Mouse (Mus musculus) neural tube, embryonic 11.5 days (tissue): Measurements from ENCODE around the gene Klrb1a. TPM values are rescaled to one million over a fixed set of nuclear protein-coding genes. Genes with fewer than 3 reads are reported as not detected.
"Not testable (repeated sequence)": the region's sequence is repeated elsewhere in the genome, so short reads cannot be mapped to it uniquely, and the experiment has no call there.

ENCODE experiments used
- ATAC-seq: fragments of 200-750 bp; cut with Nextera tagmentation; 2 replicates; pipeline ENCODE4 v1.8.0; 2017; ENCODE audit warnings: moderate number of reproducible peaks, mild to moderate bottlenecking, moderate TSS enrichment, moderate library complexity; ENCODE audit not compliant: insufficient read depth, low FRiP score, low TSS enrichment
- DNase-seq: peaks from one replicate; pipeline ENCODE4 v3.0.0-alpha.2; 2015; ENCODE audit warnings: low spot score
- H3K27ac ChIP-seq: fragments of 300-500 bp; sonication (generic); 2 replicates; pipeline ENCODE4 v1.5.1; 2014; ENCODE audit warnings: low read depth, mild to moderate bottlenecking, low read length
- H3K27me3 ChIP-seq: fragments of 300-500 bp; sonication (generic); 2 replicates; pipeline ENCODE4 v1.6.1; 2014; ENCODE audit warnings: mild to moderate bottlenecking, low read length, mixed read lengths; ENCODE audit not compliant: control insufficient read depth, insufficient read depth
- H3K36me3 ChIP-seq: fragments of 300-500 bp; sonication (generic); 2 replicates; pipeline ENCODE4 v1.6.1; 2014; ENCODE audit warnings: mild to moderate bottlenecking, low read length, moderate library complexity, mixed read lengths; ENCODE audit not compliant: control insufficient read depth, insufficient read depth
- H3K4me1 ChIP-seq: fragments of 300-500 bp; sonication (generic); 2 replicates; pipeline ENCODE4 v1.6.1; 2014; ENCODE audit warnings: low read length, mixed read lengths; ENCODE audit not compliant: control insufficient read depth, insufficient read depth
- H3K4me2 ChIP-seq: fragments of 300-500 bp; sonication (generic); 2 replicates; pipeline ENCODE4 v1.6.1; 2014; ENCODE audit warnings: low read depth, mild to moderate bottlenecking, moderate library complexity
- H3K4me3 ChIP-seq: fragments of 300-500 bp; sonication (generic); 2 replicates; pipeline ENCODE4 v1.5.1; 2014; ENCODE audit warnings: low read depth, low read length
- H3K9ac ChIP-seq: fragments of 300-500 bp; sonication (generic); 2 replicates; pipeline ENCODE4 v1.6.1; 2014; ENCODE audit warnings: mild to moderate bottlenecking, low read length
- H3K9me3 ChIP-seq: fragments of 300-500 bp; sonication (generic); 2 replicates; pipeline ENCODE4 v1.6.1; 2016; ENCODE audit warnings: low read length; ENCODE audit not compliant: control insufficient read depth
- WGBS: fragments of 180-500 bp; shearing (Covaris S2); extraction: QIAGEN DNeasy Blood & Tissue Kit; methylation state at CpG from one replicate; pipeline ENCODE4 v1.1.7; 2014; 5-methylcytosine and 5-hydroxymethylcytosine counted together
- polyA plus RNA-seq: library from polyadenylated mRNA; unstranded; fragments of >200 nt; fragmentation: Nextera tagmentation; extraction: Ambion mirVana; gene quantifications from 2 replicates; pipeline ENCODE4 v1.2.1, GENCODE M21; 2014

Klrb1a gene
- polyA plus RNA-seq, 1 experiment from 2014 or later: not detected

- ATAC-seq, H3K9me3 ChIP-seq, DNase-seq, H3K9ac ChIP-seq, H3K27ac ChIP-seq, H3K4me2 ChIP-seq, H3K36me3 ChIP-seq, H3K27me3 ChIP-seq, H3K4me3 ChIP-seq, H3K4me1 ChIP-seq: not testable (repeated sequence)
- WGBS: 95% methylated on average over 19 of the region's 20 CpGs
Observed at GRCm38 (mm10) chr6:128644694-128645093, 21.4 kb upstream of the Klrb1a start.

DNA sequence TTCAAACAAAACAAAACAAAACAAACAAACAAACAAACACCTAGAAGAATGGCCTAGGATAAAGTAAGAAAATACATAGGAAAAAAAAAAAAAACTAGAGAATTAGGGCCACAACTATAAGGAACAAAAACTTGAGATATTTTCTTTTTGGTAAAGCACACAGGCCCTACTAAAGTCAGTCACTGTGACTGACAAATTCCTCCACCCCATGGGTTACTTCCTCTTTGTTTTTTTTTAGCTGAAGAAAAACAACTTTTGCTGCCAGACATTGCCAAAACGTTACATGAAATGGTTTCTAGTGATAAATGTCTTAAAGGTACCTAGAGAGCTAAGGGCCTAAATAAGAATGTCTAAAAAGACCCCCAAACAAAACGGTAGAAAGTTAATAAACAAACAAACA is 20.7 kb upstream of the Klrb1a start:
- Histone ChIP-seq H3K4me1 (no peaks in the 10 kb centered on the region), H3K4me3 (no peak overlapping the region), H3K9ac (no peak overlapping the region), H3K27ac (no peak overlapping the region), H3K27me3 (no peaks in the 10 kb centered on the region), H3K4me2 (no peak overlapping the region), H3K36me3 (no peaks in the 10 kb centered on the region), H3K9me3 (no peaks in the 10 kb centered on the region)
- ATAC-seq: no peak
- no peak for DNase-seq
- 65% methylated on average over 2 of the region's 2 CpGs for WGBS

- 84% methylated on average over 2 of the region's 2 CpGs for WGBS
- H3K9ac ChIP-seq: no peak overlapping the region
- no peaks in the 10 kb centered on the region for H3K27me3 ChIP-seq
- no peaks in the 10 kb centered on the region for H3K9me3 ChIP-seq
- H3K36me3 ChIP-seq: no peaks in the 10 kb centered on the region
- DNase-seq: no peak
- H3K4me3 ChIP-seq: no peak overlapping the region
- H3K4me1 ChIP-seq: no peaks in the 10 kb centered on the region
- no peak overlapping the region for H3K4me2 ChIP-seq
- no peak for ATAC-seq
- no peak overlapping the region for H3K27ac ChIP-seq
Observed at GRCm38 (mm10) chr6:128641116-128641716, 17.9 kb upstream of the Klrb1a start.

- no peak for ATAC-seq
- no peak overlapping the region for H3K4me2 ChIP-seq
- H3K27me3 ChIP-seq: no peaks in the 10 kb centered on the region
- no peak overlapping the region for H3K9ac ChIP-seq
- H3K9me3 ChIP-seq: no peaks in the 10 kb centered on the region
- no peak overlapping the region for H3K4me3 ChIP-seq
- H3K36me3 ChIP-seq: no peaks in the 10 kb centered on the region
- H3K27ac ChIP-seq: no peak overlapping the region
- no peak for DNase-seq
- H3K4me1 ChIP-seq: no peaks in the 10 kb centered on the region
- 94% methylated on average over 1 of the region's 1 CpGs for WGBS
Observed at GRCm38 (mm10) chr6:128640673-128641072, 17.3 kb upstream of the Klrb1a start.

DNA sequence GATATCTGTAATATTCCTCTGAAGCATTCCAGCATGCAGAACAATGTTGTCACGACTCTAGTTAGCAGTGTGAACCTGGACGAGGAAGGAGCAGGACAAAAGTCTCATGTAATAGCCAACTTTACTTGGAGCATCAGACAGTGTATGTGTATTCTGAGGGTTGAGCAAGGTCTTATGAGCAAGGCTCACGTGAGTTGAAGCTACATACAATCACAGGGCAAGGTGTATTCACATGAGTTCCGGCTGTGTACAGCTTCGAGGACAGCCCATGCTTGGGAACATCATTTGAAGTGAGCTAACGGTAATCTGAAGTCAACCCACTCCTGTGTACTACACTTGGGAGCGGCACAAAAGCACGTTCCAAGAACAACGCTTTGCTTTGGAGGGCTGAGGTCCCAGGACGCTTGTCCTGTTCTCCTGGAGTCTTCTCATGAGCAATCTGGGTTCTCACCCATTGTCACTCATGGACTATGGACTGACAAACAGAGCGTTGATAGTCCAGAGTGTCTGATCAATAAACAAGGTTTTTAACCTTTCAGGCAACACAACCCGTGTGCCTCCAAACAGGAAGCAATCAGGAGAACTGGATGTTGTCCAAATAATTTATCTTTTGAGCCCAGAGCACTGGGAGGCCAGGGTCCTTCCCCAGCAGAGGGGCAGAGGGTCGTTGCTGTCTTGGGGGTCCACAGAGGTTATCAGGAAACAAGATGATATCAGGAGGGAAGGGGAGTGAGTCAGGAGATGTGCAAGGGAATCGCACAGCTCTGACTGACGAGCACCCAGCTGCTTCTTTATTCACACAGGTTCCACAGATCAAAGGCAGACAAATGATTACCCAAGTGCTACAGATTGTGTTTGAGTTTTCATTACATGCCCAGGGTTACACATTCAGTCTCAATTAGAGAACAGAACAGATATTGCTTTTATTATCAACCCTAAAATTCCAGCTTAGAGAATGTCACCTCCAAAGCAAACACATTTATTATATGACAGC is 7.9 kb upstream of the Klrb1a start:
- H3K4me2 ChIP-seq, H3K27me3 ChIP-seq, DNase-seq, H3K27ac ChIP-seq, H3K9me3 ChIP-seq, H3K4me1 ChIP-seq, H3K4me3 ChIP-seq, H3K9ac ChIP-seq, H3K36me3 ChIP-seq, ATAC-seq: not testable (repeated sequence)
- 81% methylated on average over 15 of the region's 15 CpGs for WGBS

- H3K27ac ChIP-seq, H3K4me2 ChIP-seq, H3K9me3 ChIP-seq, H3K9ac ChIP-seq, H3K4me3 ChIP-seq, H3K36me3 ChIP-seq, H3K27me3 ChIP-seq, H3K4me1 ChIP-seq: not testable (repeated sequence)
- ATAC-seq (peak; percentile 95), DNase-seq (peak; percentile 73)
- WGBS: 55% methylated on average over 12 of the region's 13 CpGs
Observed at GRCm38 (mm10) chr6:128629771-128630739, 6.7 kb upstream of the Klrb1a start.

GRCm38 (mm10) chr6:128625246-128625645 is 1.9 kb upstream of the Klrb1a start:
- H3K4me2 ChIP-seq, H3K4me3 ChIP-seq, H3K27me3 ChIP-seq, H3K36me3 ChIP-seq, H3K9me3 ChIP-seq, H3K27ac ChIP-seq, H3K9ac ChIP-seq, DNase-seq, H3K4me1 ChIP-seq, ATAC-seq: not testable (repeated sequence)
- 79% methylated on average over 6 of the region's 6 CpGs for WGBS

- Histone ChIP-seq H3K9me3 (no peaks in the 10 kb centered on the region), H3K36me3 (no peaks in the 10 kb centered on the region), H3K4me1 (no peaks in the 10 kb centered on the region), H3K4me2 (no peak overlapping the region), H3K27ac (no peak overlapping the region), H3K9ac (no peak overlapping the region), H3K27me3 (no peaks in the 10 kb centered on the region), H3K4me3 (no peak overlapping the region)
- DNase-seq (no peak), ATAC-seq (no peak)
- WGBS: 86% methylated on average over 4 of the region's 4 CpGs
Observed at GRCm38 (mm10) chr6:128624425-128624824, 1.1 kb upstream of the Klrb1a start.
